Mouse (Mus musculus): ENCODE results near the gene Slc15a4. TPM values are rescaled to one million over a fixed set of nuclear protein-coding genes. Genes with fewer than 3 reads are reported as not detected.

Slc15a4 gene
- total RNA-seq, 2 experiments from 2014 or later: 16.7 to 17.3 TPM

Other genes with a start within 250 kb of the Slc15a4 start
- 1 to 10 TPM; 1.5 to 3.7 TPM for gene Glt1d1, start 635 bp downstream of the Slc15a4 start, total RNA-seq (2021)

All from adrenal gland, postnatal 10 days (tissue).